Mouse (Mus musculus): ENCODE measurements at regions not wholly inside any gene's neighbourhood (a gene's known extent, or its start where the extent isn't known, plus 50 kb on each side); places are given as distances from the start of the nearest gene placed in this dataset.

DNA sequence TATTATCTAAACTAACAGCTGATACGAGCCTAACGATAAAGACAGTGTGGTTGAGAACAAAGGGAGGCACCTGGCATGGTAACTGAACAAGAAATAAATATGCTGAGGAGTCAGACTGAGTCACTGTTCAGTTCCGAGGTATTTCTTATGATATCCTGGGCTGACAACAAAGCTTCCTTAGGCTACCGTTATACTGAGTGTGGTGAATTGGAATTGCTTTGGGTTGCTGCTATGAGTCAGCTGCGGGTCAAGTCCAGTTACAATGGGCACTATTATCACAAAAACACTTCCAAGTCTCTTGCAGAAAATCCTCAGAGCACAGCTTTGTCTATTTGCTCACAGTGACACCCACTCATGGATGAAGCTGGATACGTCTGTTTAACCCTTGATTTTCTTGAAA lies 199.5 kb upstream of the Tenm3 start:
- TF ChIP-seq CTCF (IDR thresholded peaks at IDR 0.05; ENCODE audit: borderline replicate concordance, insufficient read depth, low read length), result no peak
- no peak for TF ChIP-seq POLR2A (IDR thresholded peaks at IDR 0.05; ENCODE audit: low read depth, low read length)
